Mouse (Mus musculus) hindbrain, embryonic 15.5 days (tissue): ENCODE measurements at regions not wholly inside any gene's neighbourhood (a gene's known extent, or its start where the extent isn't known, plus 50 kb on each side); places are given as distances from the start of the nearest gene placed in this dataset.

Source experiments
- ATAC-seq: fragments of 200-750 bp; cut with Nextera tagmentation; 2 replicates; pipeline ENCODE4 v1.8.0; 2017; ENCODE audit warnings: low read depth, moderate number of reproducible peaks, moderate TSS enrichment; ENCODE audit not compliant: low FRiP score
- H3K27ac ChIP-seq: fragments of 300-500 bp; sonication (generic); replicated peaks from 2 replicates; pipeline ENCODE4 v1.5.1; 2015; ENCODE audit warnings: mild to moderate bottlenecking, inconsistent platforms
- H3K27me3 ChIP-seq: fragments of 300-500 bp; sonication (generic); 2 replicates; pipeline ENCODE4 v1.6.1; 2015; ENCODE audit warnings: control low read depth, inconsistent platforms
- H3K36me3 ChIP-seq: fragments of 300-500 bp; sonication (generic); 2 replicates; pipeline ENCODE4 v1.6.1; 2015; ENCODE audit warnings: control low read depth, inconsistent platforms
- H3K4me1 ChIP-seq: fragments of 300-500 bp; sonication (generic); replicated peaks from 2 replicates; pipeline ENCODE4 v1.6.1; 2015; ENCODE audit warnings: control low read depth, inconsistent platforms
- H3K4me2 ChIP-seq: fragments of 300-500 bp; sonication (generic); 2 replicates; pipeline ENCODE4 v1.6.1; 2015; ENCODE audit warnings: moderate library complexity, mild to moderate bottlenecking, inconsistent platforms
- H3K4me3 ChIP-seq: fragments of 300-500 bp; sonication (generic); 2 replicates; pipeline ENCODE4 v1.5.1; 2015; ENCODE audit warnings: mild to moderate bottlenecking, inconsistent platforms
- H3K9ac ChIP-seq: fragments of 300-500 bp; sonication (generic); 2 replicates; pipeline ENCODE4 v1.6.1; 2015; ENCODE audit warnings: inconsistent platforms
- H3K9me3 ChIP-seq: fragments of 300-500 bp; sonication (generic); 2 replicates; pipeline ENCODE4 v1.6.1; 2016; ENCODE audit warnings: control low read depth, inconsistent platforms
- WGBS: fragments of 180-500 bp; shearing (Covaris S2); methylation state at CpG from one replicate; pipeline ENCODE4 v1.1.7; 2015; 5-methylcytosine and 5-hydroxymethylcytosine counted together

DNA sequence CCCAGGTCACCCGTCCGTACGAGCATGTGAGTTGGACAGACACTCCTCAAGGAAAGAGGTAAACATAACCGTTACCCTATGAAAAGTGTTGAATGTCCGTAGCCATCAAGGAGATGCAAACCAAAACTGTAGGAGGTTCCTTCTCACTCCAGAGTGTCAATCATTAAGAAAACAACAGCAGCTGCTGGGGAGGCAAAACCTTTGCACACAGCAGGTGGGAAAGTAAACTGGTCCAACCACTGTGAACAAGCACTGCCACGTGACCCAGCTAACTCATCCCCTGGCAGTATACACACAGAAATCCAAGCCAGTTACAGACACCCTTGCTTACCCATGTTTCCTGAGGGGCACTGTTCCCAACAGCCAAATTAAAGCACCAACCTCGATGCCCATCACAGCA lies 54.7 kb upstream of the Irx5 start:
- no peak overlapping the region for H3K27ac ChIP-seq
- H3K27me3 ChIP-seq = 0 out of 2 replicates have a peak, but pooled peaks cover 2% of the 10 kb centered on the region
- no peak for ATAC-seq
- no peaks in the 10 kb centered on the region for H3K4me1 ChIP-seq
- H3K9ac ChIP-seq = no peak overlapping the region
- H3K4me2 ChIP-seq = no peak overlapping the region
- no peaks in the 10 kb centered on the region for H3K9me3 ChIP-seq
- WGBS = 70% methylated on average over 7 of the region's 7 CpGs
- no peaks in the 10 kb centered on the region for H3K36me3 ChIP-seq
- H3K4me3 ChIP-seq = no peak overlapping the region

DNA sequence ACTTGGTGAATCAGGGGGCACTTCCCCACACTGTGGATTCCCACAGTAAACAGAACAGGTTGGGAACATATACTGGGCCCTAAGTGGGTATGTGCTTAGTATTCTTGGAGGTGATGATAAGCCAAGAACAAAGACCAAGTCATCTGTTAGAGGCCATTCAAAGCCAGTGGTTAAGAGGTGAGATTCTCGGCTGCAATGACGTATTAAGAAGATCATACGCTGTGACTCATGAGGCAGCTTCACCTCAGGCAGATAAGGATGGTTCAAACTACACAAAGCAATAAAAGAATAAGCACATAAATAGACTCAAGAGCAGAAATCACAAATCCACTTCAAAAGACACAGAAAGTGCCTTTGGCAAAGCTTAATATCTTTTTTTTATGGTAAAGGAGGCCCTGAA lies 56.4 kb upstream of the Irx5 start:
- no peaks in the 10 kb centered on the region for H3K36me3 ChIP-seq
- no peaks in the 10 kb centered on the region for H3K4me1 ChIP-seq
- ATAC-seq = no peak
- no peak overlapping the region for H3K4me2 ChIP-seq
- H3K9ac ChIP-seq = no peak overlapping the region
- no peak overlapping the region for H3K4me3 ChIP-seq
- 94% methylated on average over 3 of the region's 3 CpGs for WGBS
- no peaks in the 10 kb centered on the region for H3K9me3 ChIP-seq
- 0 out of 2 replicates have a peak, but pooled peaks cover 2% of the 10 kb centered on the region for H3K27me3 ChIP-seq
- H3K27ac ChIP-seq = no peak overlapping the region

DNA sequence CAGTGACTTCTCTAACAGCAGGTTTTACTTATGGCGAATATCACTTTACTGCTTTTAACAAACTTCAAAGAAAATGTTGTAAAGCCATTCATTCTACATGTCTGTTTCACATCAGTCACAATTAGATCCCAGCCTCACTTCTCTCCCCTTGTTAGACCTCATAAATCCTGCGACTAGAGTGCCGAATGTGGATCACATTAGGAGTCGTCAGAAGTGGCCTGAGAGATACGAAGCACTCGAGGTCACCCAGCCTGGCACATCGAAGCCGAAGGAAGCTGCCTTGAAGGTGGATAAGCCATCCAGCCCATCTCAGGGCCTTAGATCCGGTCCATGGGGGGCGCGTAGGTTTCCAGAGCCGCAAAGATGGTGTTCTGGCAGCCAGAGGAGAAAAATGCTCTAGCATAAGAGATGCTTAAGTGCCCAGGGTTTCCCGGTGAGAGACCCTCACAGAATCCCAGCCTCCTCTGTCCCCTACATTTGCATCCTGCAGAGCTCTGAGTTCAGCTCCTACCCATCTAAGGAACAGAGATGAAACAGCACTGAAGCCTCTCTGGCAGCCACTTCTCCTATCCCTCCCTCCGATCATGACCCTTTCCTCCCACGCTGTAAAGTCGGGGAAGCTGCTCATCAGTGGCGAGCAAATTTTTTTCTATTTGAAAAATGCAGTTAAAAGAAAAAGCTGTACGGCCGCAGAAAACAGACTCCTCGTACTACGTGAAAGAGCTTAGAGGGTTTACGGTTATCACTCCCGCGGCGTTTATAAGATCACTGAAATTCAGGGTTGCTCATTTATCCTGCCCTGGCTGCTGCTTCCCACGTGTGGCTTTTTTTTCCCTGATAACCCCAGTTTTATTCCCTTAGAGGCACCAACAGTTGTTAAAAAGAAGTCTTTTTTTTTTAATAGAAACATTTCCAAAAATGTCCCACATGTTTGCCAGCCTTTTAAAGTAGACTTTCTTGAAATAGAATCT lies 70.3 kb upstream of the Irx5 start:
- ATAC-seq = no peak
- 73% methylated on average over 26 of the region's 26 CpGs for WGBS

DNA sequence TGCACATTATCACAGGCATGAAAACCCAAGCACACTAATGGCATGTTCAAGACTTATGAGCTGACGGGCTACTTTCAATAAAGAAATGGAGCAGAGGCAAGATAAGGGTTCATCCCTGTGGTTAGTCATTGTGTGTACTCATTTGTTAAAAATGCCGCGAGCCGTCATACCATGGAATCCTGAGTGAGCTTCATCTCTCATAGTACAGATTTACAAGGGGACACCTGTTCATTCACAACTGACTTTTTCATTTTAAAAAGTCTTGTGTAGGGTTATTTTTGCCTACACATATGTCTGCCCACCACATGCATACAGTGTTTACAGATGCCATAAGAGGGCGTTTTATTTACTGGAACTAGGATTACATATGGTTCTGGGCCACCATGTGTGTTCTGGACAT lies 81.7 kb upstream of the Irx5 start:
- no peaks in the 10 kb centered on the region for H3K4me1 ChIP-seq
- no peak for ATAC-seq
- WGBS = 89% methylated on average over 5 of the region's 5 CpGs

More for the DNA sequence above, 70.3 kb upstream of the Irx5 start:
- Histone ChIP-seq H3K27me3 (0 out of 2 replicates have a peak, but pooled peaks cover 3% of the 10 kb centered on the region), H3K4me3 (no peak overlapping the region), H3K4me1 (no peaks in the 10 kb centered on the region), H3K4me2 (no peak overlapping the region), H3K27ac (no peak overlapping the region), H3K9me3 (no peaks in the 10 kb centered on the region), H3K9ac (no peak overlapping the region), H3K36me3 (no peaks in the 10 kb centered on the region)

DNA sequence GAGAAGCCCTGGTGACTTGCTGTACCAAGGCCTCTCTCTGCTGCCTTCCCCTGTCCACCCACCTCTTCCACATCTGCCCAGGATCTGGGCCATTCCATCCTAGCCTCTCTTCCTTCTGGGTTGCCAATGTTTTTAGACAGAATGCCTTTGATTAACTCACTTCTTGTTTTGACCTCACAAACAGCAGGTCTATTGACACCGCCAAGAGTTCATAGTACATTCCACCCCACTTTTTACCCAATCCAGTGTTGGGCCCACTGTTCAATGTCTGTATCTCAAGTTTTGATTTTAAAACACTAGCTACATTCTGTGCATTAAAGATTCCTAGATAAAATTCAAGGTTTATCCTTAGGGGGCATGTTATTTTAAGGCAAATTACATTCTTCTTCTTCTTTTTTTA lies 84.7 kb upstream of the Irx5 start:
- Histone ChIP-seq H3K9me3 (peaks cover 9% of the 10 kb centered on the region; the same call in 1 of the 2 replicates), H3K9ac (no peak overlapping the region), H3K4me2 (no peak overlapping the region), H3K4me3 (no peak overlapping the region), H3K27me3 (no peaks in the 10 kb centered on the region; the same call in 1 of the 2 replicates), H3K36me3 (no peaks in the 10 kb centered on the region), H3K4me1 (no peaks in the 10 kb centered on the region), H3K27ac (no peak overlapping the region)
- 85% methylated on average over 1 of the region's 1 CpGs for WGBS
- no peak for ATAC-seq

More for the DNA sequence above, 81.7 kb upstream of the Irx5 start:
- H3K4me3 ChIP-seq = no peak overlapping the region
- H3K4me2 ChIP-seq = no peak overlapping the region
- no peak overlapping the region for H3K27ac ChIP-seq
- no peaks in the 10 kb centered on the region for H3K36me3 ChIP-seq
- H3K9ac ChIP-seq = no peak overlapping the region
- H3K27me3 ChIP-seq = no peaks in the 10 kb centered on the region; the same call in 1 of the 2 replicates
- no peaks in the 10 kb centered on the region for H3K9me3 ChIP-seq

DNA sequence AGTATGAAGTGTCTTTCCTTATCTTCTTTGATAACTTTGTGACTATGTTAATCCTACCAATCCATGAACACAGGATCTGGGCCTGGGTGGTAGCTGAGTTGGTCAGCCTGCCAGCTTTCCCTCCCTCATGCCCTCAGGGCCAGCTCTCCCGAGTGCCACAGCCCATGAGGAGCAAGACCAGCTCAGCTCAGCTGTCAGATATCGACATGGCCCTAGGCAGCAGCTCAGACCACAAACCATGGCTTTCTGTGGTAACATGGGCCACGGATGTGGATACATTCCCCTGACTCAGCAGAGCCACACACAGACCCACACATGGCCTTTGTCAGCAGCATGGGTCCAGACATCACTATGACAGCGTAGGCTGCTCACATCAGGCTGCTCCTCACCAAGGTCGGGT lies 85.4 kb upstream of the Irx5 start:
- no peaks in the 10 kb centered on the region for H3K4me1 ChIP-seq
- no peak overlapping the region for H3K27ac ChIP-seq
- WGBS = 90% methylated on average over 5 of the region's 5 CpGs
- no peak overlapping the region for H3K4me3 ChIP-seq
- no peak overlapping the region for H3K4me2 ChIP-seq
- ATAC-seq = no peak
- no peaks in the 10 kb centered on the region; the same call in 1 of the 2 replicates for H3K27me3 ChIP-seq
- no peaks in the 10 kb centered on the region for H3K36me3 ChIP-seq
- no peak overlapping the region for H3K9ac ChIP-seq
- peaks cover 9% of the 10 kb centered on the region; the same call in 1 of the 2 replicates for H3K9me3 ChIP-seq

DNA sequence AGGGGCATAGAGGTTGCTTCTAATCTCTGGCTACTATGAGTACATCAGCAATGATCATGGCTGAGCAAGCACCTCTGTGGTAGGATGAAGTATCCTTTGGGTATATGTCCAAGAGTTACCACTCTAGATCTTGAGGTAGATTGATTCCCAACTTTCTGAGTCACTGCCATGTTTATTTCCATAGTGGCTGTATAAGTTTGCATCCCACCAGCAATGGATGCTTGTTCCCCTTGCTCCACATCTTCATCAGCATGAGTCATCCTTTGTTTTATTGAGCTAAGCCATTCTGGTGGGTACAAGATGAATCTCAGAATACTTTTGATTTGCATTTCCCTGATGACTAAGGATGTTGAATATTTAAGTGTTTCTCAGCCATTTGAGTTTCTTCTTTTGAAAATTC lies 86.8 kb upstream of the Irx5 start:
- H3K9ac ChIP-seq = no peak overlapping the region
- no peaks in the 10 kb centered on the region for H3K36me3 ChIP-seq
- H3K4me2 ChIP-seq = no peak overlapping the region
- H3K27me3 ChIP-seq = peaks cover 2% of the 10 kb centered on the region; the same call in 1 of the 2 replicates
- no peak for ATAC-seq
- no peaks in the 10 kb centered on the region for H3K4me1 ChIP-seq
- H3K9me3 ChIP-seq = peaks cover 9% of the 10 kb centered on the region; the same call in 1 of the 2 replicates
- no peak overlapping the region for H3K27ac ChIP-seq
- no peak overlapping the region for H3K4me3 ChIP-seq

DNA sequence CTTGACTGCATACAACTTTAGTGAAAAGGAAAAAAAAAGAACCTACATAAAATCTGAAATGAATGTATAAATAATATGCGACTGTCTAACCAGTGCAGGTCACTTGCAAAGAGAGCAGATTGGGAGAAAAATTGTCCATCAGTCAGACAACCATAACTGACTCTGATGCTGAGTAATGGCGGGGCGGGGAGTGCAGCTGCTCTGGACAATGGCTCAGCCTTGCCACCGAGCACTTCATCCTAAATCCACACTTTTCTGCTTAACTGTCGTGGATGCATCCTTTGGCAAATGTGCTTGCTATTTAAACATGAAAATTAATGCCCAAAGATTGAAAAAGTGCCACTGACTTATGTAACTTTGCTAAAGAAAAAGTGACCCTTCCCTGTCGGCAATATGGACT lies 90.0 kb upstream of the Irx5 start:
- Histone ChIP-seq H3K9me3 (peaks cover 9% of the 10 kb centered on the region; the same call in 1 of the 2 replicates), H3K4me1 (no peaks in the 10 kb centered on the region), H3K4me3 (no peak overlapping the region), H3K27ac (no peak overlapping the region), H3K36me3 (no peaks in the 10 kb centered on the region), H3K4me2 (no peak overlapping the region), H3K27me3 (peaks cover 2% of the 10 kb centered on the region; the same call in 1 of the 2 replicates), H3K9ac (no peak overlapping the region)
- no peak for ATAC-seq
- 79% methylated on average over 6 of the region's 6 CpGs for WGBS

DNA sequence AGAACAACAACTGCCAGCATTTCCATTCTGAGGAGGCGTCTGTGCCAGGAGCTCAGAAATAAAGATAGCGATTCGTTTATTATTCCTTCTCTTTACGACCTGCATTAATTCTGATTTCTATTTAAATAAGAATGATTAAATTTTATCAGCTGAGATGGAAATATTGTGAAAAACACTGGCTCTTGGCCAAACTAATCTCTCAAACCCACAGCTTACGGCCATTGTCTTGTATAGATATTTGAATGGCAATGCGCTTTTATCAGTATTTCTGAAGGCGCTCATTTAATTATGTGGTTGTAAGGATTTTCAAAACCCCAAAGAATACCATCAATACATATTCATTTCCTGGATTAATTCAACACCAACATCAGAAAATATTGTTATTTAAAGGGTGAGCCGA lies 97.4 kb upstream of the Irx5 start:
- no peaks in the 10 kb centered on the region for H3K27me3 ChIP-seq
- H3K27ac ChIP-seq = no peak overlapping the region
- H3K4me2 ChIP-seq = no peak overlapping the region
- no peak overlapping the region for H3K4me3 ChIP-seq
- ATAC-seq = no peak
- WGBS = 83% methylated on average over 8 of the region's 8 CpGs
- no peaks in the 10 kb centered on the region for H3K36me3 ChIP-seq
- no peak overlapping the region for H3K9ac ChIP-seq
- H3K4me1 ChIP-seq = no peaks in the 10 kb centered on the region
- H3K9me3 ChIP-seq = no peaks in the 10 kb centered on the region

DNA sequence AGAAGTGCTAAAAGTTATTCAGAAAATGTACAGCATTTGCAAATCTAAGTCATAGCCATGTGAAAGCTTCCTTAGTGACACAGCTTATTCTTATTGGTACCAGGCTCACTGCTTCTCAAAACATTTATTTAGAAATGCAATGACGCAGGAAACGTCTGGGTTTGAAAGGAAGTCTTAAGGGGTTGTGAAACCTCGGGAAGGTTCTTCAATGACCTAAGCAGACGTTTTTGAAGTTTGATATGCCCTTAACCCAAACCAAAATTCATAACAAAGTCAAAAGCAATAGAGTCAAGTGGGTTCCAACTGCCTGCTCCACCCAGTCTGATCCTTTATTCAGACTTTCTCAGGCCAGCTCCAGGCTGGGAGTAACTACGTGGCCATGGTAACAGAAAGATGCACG lies 99.2 kb upstream of the Irx5 start:
- no peaks in the 10 kb centered on the region for H3K27me3 ChIP-seq
- ATAC-seq = no peak
- no peak overlapping the region for H3K4me3 ChIP-seq
- H3K9ac ChIP-seq = no peak overlapping the region
- H3K36me3 ChIP-seq = no peaks in the 10 kb centered on the region
- no peak overlapping the region for H3K27ac ChIP-seq
- no peaks in the 10 kb centered on the region for H3K9me3 ChIP-seq
- H3K4me1 ChIP-seq = no peaks in the 10 kb centered on the region
- 78% methylated on average over 6 of the region's 6 CpGs for WGBS
- H3K4me2 ChIP-seq = no peak overlapping the region

DNA sequence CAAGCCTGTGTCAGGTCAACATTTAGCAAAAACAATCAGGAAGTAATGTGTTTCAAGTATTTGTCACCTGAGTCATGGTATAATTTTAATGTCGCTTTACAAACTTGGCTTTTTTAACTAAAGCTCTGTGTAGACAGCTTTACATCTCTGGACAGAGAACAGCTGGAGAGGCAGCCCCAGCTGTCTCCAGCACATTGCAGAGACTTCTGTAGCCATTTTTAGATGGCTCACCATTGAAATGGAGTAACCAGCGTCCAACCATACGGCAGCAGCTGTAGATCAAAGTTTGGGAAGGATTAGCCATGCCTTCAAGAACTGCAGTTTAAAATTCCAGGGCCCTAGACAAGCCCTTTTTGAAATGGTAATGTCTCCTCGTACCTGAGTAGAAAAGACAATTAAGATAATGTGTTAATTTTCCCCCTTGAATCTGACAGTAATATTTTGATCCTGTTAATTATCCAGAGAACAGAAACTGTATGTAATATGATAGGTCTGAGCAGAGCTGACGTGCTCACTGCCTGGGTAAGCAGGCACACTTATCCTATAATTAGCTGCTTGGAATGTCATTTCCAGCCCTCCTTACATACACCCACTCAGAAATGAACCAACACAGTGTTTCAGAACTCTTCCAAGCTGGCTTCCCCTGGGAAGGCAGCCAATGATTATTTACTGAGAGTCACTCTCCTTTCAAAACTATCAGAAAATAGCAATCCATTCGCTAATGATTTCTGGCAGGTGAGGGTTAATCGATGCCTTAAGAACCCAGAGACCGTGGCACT lies 104.6 kb upstream of the Irx5 start:
- no peak overlapping the region for H3K4me3 ChIP-seq
- H3K4me1 ChIP-seq = 0 out of 2 replicates have a peak, but pooled peaks cover 10% of the 10 kb centered on the region
- no peak overlapping the region for H3K27ac ChIP-seq
- H3K27me3 ChIP-seq = no peaks in the 10 kb centered on the region
- H3K9ac ChIP-seq = no peak overlapping the region
- H3K4me2 ChIP-seq = no peak overlapping the region
- H3K9me3 ChIP-seq = no peaks in the 10 kb centered on the region
- no peaks in the 10 kb centered on the region for H3K36me3 ChIP-seq
- ATAC-seq = no peak
- WGBS = 58% methylated on average over 8 of the region's 8 CpGs

DNA sequence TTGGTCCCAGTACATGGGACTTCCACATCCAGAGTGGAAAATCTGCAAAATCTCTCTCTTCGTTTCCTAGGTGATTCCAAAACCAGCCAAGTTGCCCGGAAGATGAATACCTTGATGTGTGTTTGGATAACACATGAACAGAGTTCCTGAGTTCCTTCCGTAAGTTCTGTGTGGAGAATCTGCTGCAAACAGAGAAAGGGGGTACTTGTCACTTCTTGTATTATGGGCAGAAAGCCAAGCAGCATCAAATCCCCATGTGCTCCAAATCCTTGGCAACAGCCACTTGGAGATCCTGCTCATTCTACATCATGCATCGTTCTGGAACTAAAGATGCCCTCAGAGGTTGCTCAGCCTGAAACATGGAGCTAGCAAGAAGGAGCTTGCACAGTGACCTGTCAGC lies 111.1 kb upstream of the Irx5 start:
- Histone ChIP-seq H3K9ac (no peak overlapping the region), H3K9me3 (no peaks in the 10 kb centered on the region), H3K4me3 (no peak overlapping the region), H3K36me3 (no peaks in the 10 kb centered on the region), H3K27me3 (no peaks in the 10 kb centered on the region), H3K27ac (no peak overlapping the region), H3K4me2 (no peak overlapping the region), H3K4me1 (no peaks in the 10 kb centered on the region)
- ATAC-seq = no peak
- WGBS = 70% methylated on average over 4 of the region's 4 CpGs
